Mouse (Mus musculus): ENCODE measurements around the gene Csf3.

Csf3 gene

DNA sequence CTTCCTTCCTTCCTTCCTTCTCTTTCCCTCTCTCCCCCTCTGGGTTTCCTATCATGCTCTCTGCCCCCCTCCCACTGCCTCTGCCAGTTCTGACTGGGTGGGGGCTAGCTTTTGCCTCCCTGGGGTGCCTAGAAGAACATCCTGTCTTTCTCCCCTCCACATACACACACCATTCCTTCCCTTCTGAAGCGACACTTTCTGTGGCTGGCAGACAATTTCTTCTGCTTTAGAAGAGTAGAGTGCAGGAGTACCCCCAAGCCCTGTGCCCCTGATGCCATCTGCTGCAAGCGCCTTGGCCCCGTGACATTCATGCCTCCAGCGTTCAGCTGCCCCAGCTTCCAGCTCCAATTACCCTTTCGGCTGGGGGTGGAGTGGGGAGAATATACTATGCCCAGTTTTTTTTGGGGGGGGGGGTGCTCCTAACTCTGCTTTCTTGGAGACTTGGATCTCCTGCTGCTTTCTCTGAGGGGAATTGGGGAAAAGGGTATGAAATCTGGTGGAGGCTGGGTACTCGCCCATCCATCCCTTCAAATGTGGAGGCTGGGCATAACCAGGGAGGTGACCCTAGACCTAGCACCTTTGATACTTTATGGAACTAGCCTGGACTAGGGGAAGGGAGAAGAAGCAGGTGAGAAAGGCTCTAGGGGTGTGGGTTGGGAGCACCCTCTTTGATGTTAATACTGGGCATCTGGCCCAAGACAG, 46.9 kb downstream of the Csf3 start:
- no peak for ATAC-seq (ENCODE audit: low TSS enrichment)

DNA sequence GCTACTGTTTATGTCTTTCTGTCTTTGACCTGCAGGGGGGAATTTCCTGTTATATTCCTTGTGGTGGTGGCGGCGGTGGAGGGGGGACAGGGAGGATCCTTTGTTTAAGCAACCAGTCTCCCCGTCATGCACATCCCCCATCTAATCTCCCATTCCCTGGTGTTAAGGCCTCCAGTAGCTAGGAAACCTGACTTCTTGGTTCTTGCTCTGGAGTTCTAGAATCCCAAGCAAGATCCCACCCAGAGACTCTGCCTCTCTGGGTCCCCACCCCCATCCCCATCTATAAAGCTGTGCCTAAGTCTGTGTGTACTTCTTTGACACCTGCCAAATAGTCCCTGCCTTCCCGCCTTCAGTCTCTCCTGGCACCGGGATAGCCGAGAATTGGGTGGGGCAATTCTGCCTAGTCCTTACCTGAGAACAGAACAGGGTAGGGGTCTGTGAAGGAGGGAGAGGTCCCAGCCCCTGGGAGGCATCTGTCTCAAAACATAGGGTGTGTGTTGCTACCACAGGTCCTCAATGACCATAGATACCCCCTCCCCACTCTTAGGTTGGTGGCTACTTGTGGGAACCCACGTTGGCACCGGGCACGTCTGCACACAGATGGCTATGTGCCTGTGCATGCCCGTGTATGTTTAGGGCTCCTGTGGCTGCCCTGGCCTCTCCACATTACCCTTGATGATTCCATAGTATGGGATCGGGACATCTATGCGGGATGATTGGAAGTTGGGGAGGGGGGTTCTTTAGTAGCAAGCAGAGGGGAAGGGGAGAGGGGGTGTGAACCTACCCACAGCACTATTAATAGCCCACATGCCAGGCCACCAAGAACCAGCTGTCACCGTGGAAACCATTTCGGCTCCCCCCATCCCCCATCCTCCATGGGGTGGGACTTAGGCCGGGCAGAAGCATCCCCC, 47.7 kb downstream of the Csf3 start:
- no peak for ATAC-seq (ENCODE audit: low TSS enrichment)

DNA sequence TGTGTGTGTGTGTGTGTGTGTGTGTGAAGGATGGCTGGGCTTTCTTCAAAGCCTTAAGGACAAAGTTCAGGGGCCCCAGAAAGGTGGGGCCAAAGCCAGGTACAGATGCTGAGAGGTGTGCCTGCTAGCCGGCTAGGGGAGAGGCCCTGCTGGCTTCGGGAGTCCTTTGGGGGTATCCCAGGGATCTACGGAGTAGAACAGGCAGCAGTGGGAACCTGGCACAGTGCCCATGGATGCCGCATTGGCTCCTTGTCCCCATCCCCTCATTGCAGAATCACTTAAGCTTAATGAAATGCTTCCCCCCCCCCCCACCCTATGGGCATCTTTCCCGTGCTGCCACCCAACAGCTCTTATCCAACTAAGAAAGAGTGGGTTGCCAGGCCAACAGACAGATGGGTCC, 48.7 kb downstream of the Csf3 start:
- no peak for ATAC-seq (ENCODE audit: low TSS enrichment)

GRCm38 (mm10) chr11:98750351-98751201, 49.5 kb downstream of the Csf3 start:
- peak; percentile 6; the same call in 1 of the 2 replicates for ATAC-seq (ENCODE audit: low TSS enrichment)

- ATAC-seq (ENCODE audit: low TSS enrichment): no peak
Observed at GRCm38 (mm10) chr11:98751221-98751782, 50.2 kb downstream of the Csf3 start.

DNA sequence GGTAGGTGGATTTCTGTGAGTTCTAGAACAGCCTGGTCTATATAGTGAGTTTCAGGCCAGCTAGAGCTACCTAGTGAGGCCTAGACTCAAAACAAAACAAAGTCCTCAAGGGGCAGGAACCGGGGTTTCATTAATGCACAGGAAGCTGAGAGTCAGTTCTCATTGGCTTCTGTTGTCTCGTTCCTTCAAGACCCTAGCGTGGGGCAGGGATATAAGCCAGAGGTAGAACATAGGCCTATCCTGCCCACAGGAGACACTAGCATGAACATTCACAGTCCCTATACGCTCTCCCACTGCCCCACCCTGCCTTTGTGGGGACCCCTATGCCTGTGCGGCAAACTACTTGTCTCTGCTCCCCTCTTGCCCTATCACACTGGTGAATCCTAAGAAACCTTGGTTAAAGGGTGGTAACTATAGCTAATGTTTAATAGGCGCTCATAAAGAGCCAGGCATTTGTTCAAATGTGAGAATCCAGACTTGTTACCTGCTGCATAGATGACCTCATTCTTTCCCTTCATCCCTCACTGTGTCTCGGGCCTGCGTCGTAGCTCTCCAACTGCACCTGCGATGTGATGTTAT, 51.6 kb downstream of the Csf3 start:
- no peak for ATAC-seq (ENCODE audit: low TSS enrichment)
